Mouse (Mus musculus) brown adipose tissue, adult 24 weeks (tissue): ENCODE results near the gene Lrrc26. TPM values are rescaled to one million over a fixed set of nuclear protein-coding genes. Genes with fewer than 3 reads are reported as not detected.

Experiments
- H3K27ac ChIP-seq: fragments of 200-500 bp; replicated peaks from 2 replicates; pipeline ENCODE4 v1.5.1; 2012; ENCODE audit warnings: low read depth, mild to moderate bottlenecking, low read length
- H3K4me1 ChIP-seq: fragments of 200-500 bp; 2 replicates; pipeline ENCODE4 v1.6.1; 2012; ENCODE audit warnings: low read length, mixed read lengths; ENCODE audit not compliant: control insufficient read depth, insufficient read depth, insufficient read length
- H3K4me3 ChIP-seq: fragments of 200-500 bp; 2 replicates; pipeline ENCODE4 v1.5.1; 2012; ENCODE audit warnings: low read depth, mild to moderate bottlenecking, low read length, moderate library complexity; ENCODE audit not compliant: insufficient read depth
- polyA plus RNA-seq: library from polyadenylated mRNA; stranded (reverse); fragments of >200 nt; gene quantifications from 2 replicates; pipeline ENCODE4 v1.2.4, GENCODE M21; 2012; ENCODE audit not compliant: missing spikeins, insufficient read depth, insufficient read length

The Lrrc26 gene
- polyA plus RNA-seq, 1 experiment: not detected

GRCm38 (mm10) chr2:25333569-25333968 is 43.9 kb downstream of the Lrrc26 start:
- Histone ChIP-seq H3K27ac (no peak overlapping the region), H3K4me1 (peaks cover 4% of the 10 kb centered on the region; the same call in 1 of the 2 replicates), H3K4me3 (peak overlapping the region; percentile 72)

DNA sequence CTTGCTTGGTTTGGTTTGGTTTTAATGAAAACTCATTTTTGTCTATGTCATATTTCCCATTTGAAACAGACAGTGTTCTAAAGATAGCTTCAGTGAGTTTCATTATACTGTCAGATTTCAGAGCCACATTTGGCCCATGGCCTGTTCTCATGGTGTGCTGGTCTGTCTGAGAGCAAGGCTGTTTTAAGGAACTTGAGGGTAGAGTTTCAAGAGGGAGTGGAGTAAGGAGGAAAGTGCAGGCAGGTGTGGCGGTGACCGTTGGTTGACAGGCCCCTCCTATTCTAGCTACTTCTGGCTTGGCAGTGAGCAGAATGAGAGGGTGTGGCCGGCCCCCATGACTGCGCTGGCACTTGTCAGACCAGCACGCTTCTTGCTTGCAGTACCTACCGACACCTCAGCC is 48.6 kb downstream of the Lrrc26 start:
- no peak overlapping the region for H3K4me3 ChIP-seq
- peaks cover 3% of the 10 kb centered on the region; the same call in 1 of the 2 replicates for H3K4me1 ChIP-seq
- no peak overlapping the region for H3K27ac ChIP-seq

Other genes with a start within 250 kb of the Lrrc26 start
- gene Nsmf, start 235.6 kb upstream of the Lrrc26 start, polyA plus RNA-seq: 10.6 and 15.1 TPM in 2 replicates
- not detected in 2 replicates for gene Entpd8, start 209.6 kb upstream of the Lrrc26 start, polyA plus RNA-seq
- gene Noxa1, start 194.8 kb upstream of the Lrrc26 start, polyA plus RNA-seq: not detected in 2 replicates
- gene Nrarp, start 109.2 kb upstream of the Lrrc26 start, polyA plus RNA-seq: 6.4 and 7.1 TPM in 2 replicates
- 1.8 and 6.0 TPM in 2 replicates for gene Tor4a, start 93.0 kb upstream of the Lrrc26 start, polyA plus RNA-seq
- gene Nelfb, start 78.4 kb upstream of the Lrrc26 start, polyA plus RNA-seq: 15.4 and 19.0 TPM in 2 replicates
- gene Stpg3, start 75.3 kb upstream of the Lrrc26 start, polyA plus RNA-seq: not detected in 2 replicates
- not detected in 2 replicates for gene Fam166a, start 71.2 kb upstream of the Lrrc26 start, polyA plus RNA-seq
- gene Tubb4b, start 65.2 kb upstream of the Lrrc26 start, polyA plus RNA-seq: 193 and 284 TPM in 2 replicates
- gene Slc34a3, start 55.6 kb upstream of the Lrrc26 start, polyA plus RNA-seq: not detected in 2 replicates
- not detected in 2 replicates for gene Rnf224, start 53.1 kb upstream of the Lrrc26 start, polyA plus RNA-seq
- not detected in 2 replicates for gene Rnf208, start 47.7 kb upstream of the Lrrc26 start, polyA plus RNA-seq
- gene Cysrt1, start 47.5 kb upstream of the Lrrc26 start, polyA plus RNA-seq: not detected in 2 replicates
- gene AL732309.1, start 43.1 kb upstream of the Lrrc26 start, polyA plus RNA-seq: 2.3 and 5.4 TPM in 2 replicates
- gene Tmem203, start 34.5 kb upstream of the Lrrc26 start, polyA plus RNA-seq: 13.5 and 18.9 TPM in 2 replicates
- 1.7 and 3.7 TPM in 2 replicates for gene Tprn, start 27.3 kb upstream of the Lrrc26 start, polyA plus RNA-seq
- gene Ssna1, start 17.5 kb upstream of the Lrrc26 start, polyA plus RNA-seq: 41.7 and 44.0 TPM in 2 replicates
- gene Anapc2, start 17.4 kb upstream of the Lrrc26 start, polyA plus RNA-seq: 18.6 and 23.7 TPM in 2 replicates
- gene Tmem210, start 1.8 kb upstream of the Lrrc26 start, polyA plus RNA-seq: not detected in 2 replicates
- not detected in 2 replicates for gene Grin1, start 29.3 kb downstream of the Lrrc26 start, polyA plus RNA-seq
- 11.3 and 16.0 TPM in 2 replicates for gene Man1b1, start 42.4 kb downstream of the Lrrc26 start, polyA plus RNA-seq
- 11.1 and 15.0 TPM in 2 replicates for gene Dpp7, start 66.4 kb downstream of the Lrrc26 start, polyA plus RNA-seq
- gene Uap1l1, start 75.8 kb downstream of the Lrrc26 start, polyA plus RNA-seq: 6.1 and 9.1 TPM in 2 replicates
- gene Sapcd2, start 82.4 kb downstream of the Lrrc26 start, polyA plus RNA-seq: not detected in 2 replicates
- gene Entpd2, start 106.0 kb downstream of the Lrrc26 start, polyA plus RNA-seq: 11.3 and 18.4 TPM in 2 replicates
- gene Npdc1, start 109.4 kb downstream of the Lrrc26 start, polyA plus RNA-seq: 32.5 and 41.5 TPM in 2 replicates
- gene Fut7, start 133.4 kb downstream of the Lrrc26 start, polyA plus RNA-seq: not detected in 2 replicates
- gene Abca2, start 138.8 kb downstream of the Lrrc26 start, polyA plus RNA-seq: 30.0 and 52.4 TPM in 2 replicates
- gene Clic3, start 166.9 kb downstream of the Lrrc26 start, polyA plus RNA-seq: not detected in 2 replicates
- gene Paxx, start 171.2 kb downstream of the Lrrc26 start, polyA plus RNA-seq: 195 and 218 TPM in 2 replicates
- gene Ptgds, start 180.1 kb downstream of the Lrrc26 start, polyA plus RNA-seq: 15.2 and 46.8 TPM in 2 replicates
- not detected in 2 replicates for gene Lcn12, start 204.0 kb downstream of the Lrrc26 start, polyA plus RNA-seq
- 41.1 and 47.3 TPM in 2 replicates for gene Fbxw5, start 210.8 kb downstream of the Lrrc26 start, polyA plus RNA-seq
- 6.6 and 9.2 TPM in 2 replicates for gene C8g, start 211.8 kb downstream of the Lrrc26 start, polyA plus RNA-seq